Mouse (Mus musculus): ENCODE data around the gene Pgrmc2. TPM values are rescaled to one million over a fixed set of nuclear protein-coding genes. Genes with fewer than 3 reads are reported as not detected.

Gene Pgrmc2
- polyA plus RNA-seq, 1 experiment = 58.1 TPM

- H3ac ChIP-seq (ENCODE audit: control insufficient read depth, insufficient read length) = no peak overlapping the region
- TF ChIP-seq REST (IDR thresholded peaks at IDR 0.05; ENCODE audit: insufficient read depth, insufficient read length) (no peak), E2F4 (IDR thresholded peaks at IDR 0.05; ENCODE audit: insufficient read depth) (no peak), POLR2A (IDR thresholded peaks at IDR 0.05; ENCODE audit: insufficient read length, low read depth) (no peak), CEBPB (IDR thresholded peaks at IDR 0.05; ENCODE audit: insufficient read depth, poor library complexity, severe bottlenecking) (no peak), MYOD1 (IDR thresholded peaks at IDR 0.05; ENCODE audit: control insufficient read depth in 1 of 3, insufficient read length in 2 of 3, low read depth in 2 of 3) (no peak), SRF (IDR thresholded peaks at IDR 0.05; ENCODE audit: control insufficient read depth, insufficient read length, low read depth) (no peak), POLR2AphosphoS2 (IDR thresholded peaks at IDR 0.05; ENCODE audit: insufficient read length, low read depth) (no peak), MYOG (IDR thresholded peaks at IDR 0.05; ENCODE audit: control insufficient read depth in 1 of 3, insufficient read depth in 1 of 3, insufficient read length in 2 of 3, low read depth in 2 of 3) (no peak), MAX (IDR thresholded peaks at IDR 0.05; ENCODE audit: low read depth) (no peak), TCF12 (IDR thresholded peaks at IDR 0.05; ENCODE audit: insufficient read depth, poor library complexity, severe bottlenecking) (no peak)
These were observed 52.1 kb downstream of the Pgrmc2 start for GRCm38 (mm10) chr3:41030705-41031104.

GRCm38 (mm10) chr3:41021980-41022379, 60.9 kb downstream of the Pgrmc2 start:
- Histone ChIP-seq H3K4me2 (ENCODE audit: low read depth) (no peak overlapping the region), H3K36me3 (ENCODE audit: control insufficient read depth, insufficient read depth) (no peaks in the 10 kb centered on the region)
- TF ChIP-seq MYOG (IDR thresholded peaks at IDR 0.05; ENCODE audit: control insufficient read depth in 1 of 3, insufficient read depth in 1 of 3, insufficient read length in 2 of 3, low read depth in 2 of 3) = peak in 1 of 3 experiments; percentile 10
- TF ChIP-seq USF1 (IDR thresholded peaks at IDR 0.05; ENCODE audit: low read depth) = no peak
- TF ChIP-seq MAX (IDR thresholded peaks at IDR 0.05; ENCODE audit: low read depth) = no peak
- peak in 1 of 3 experiments; percentile 29 for TF ChIP-seq MYOD1 (IDR thresholded peaks at IDR 0.05; ENCODE audit: control insufficient read depth in 1 of 3, insufficient read length in 2 of 3, low read depth in 2 of 3)

More at GRCm38 (mm10) chr3:41030705-41031104, 52.1 kb downstream of the Pgrmc2 start:
- Histone ChIP-seq H3K27me3 (ENCODE audit: control insufficient read depth, insufficient read depth, insufficient read length) (no peaks in the 10 kb centered on the region), H3K4me3 (no peak overlapping the region), H3K4me2 (ENCODE audit: low read depth) (no peak overlapping the region), H3K79me2 (ENCODE audit: control insufficient read depth, insufficient read depth) (no peaks in the 10 kb centered on the region), H3K36me3 (ENCODE audit: control insufficient read depth, insufficient read depth) (no peaks in the 10 kb centered on the region)

GRCm38 (mm10) chr3:41020687-41021086, 62.2 kb downstream of the Pgrmc2 start:
- Histone ChIP-seq H3ac (ENCODE audit: control insufficient read depth, insufficient read length) (no peak overlapping the region), H3K4me3 (no peak overlapping the region), H3K27me3 (ENCODE audit: control insufficient read depth, insufficient read depth, insufficient read length) (no peaks in the 10 kb centered on the region), H3K4me2 (ENCODE audit: low read depth) (no peak overlapping the region), H3K79me2 (ENCODE audit: control insufficient read depth, insufficient read depth) (no peaks in the 10 kb centered on the region), H3K36me3 (ENCODE audit: control insufficient read depth, insufficient read depth) (no peaks in the 10 kb centered on the region)
- TF ChIP-seq CEBPB (IDR thresholded peaks at IDR 0.05; ENCODE audit: insufficient read depth, poor library complexity, severe bottlenecking) (no peak), SRF (IDR thresholded peaks at IDR 0.05; ENCODE audit: control insufficient read depth, insufficient read length, low read depth) (no peak), TCF3 (IDR thresholded peaks at IDR 0.05; ENCODE audit: insufficient read length, low read depth) (no peak)

More at GRCm38 (mm10) chr3:41021980-41022379, 60.9 kb downstream of the Pgrmc2 start:
- Histone ChIP-seq H3ac (ENCODE audit: control insufficient read depth, insufficient read length) (no peak overlapping the region), H3K79me2 (ENCODE audit: control insufficient read depth, insufficient read depth) (no peaks in the 10 kb centered on the region), H3K4me3 (no peak overlapping the region), H3K27me3 (ENCODE audit: control insufficient read depth, insufficient read depth, insufficient read length) (no peaks in the 10 kb centered on the region)

- H3K27me3 ChIP-seq (ENCODE audit: control insufficient read depth, insufficient read depth, insufficient read length) = no peaks in the 10 kb centered on the region
- H3ac ChIP-seq (ENCODE audit: control insufficient read depth, insufficient read length) = no peak overlapping the region
- H3K4me2 ChIP-seq (ENCODE audit: low read depth) = no peak overlapping the region
- TF ChIP-seq MYOD1 (IDR thresholded peaks at IDR 0.05; ENCODE audit: control insufficient read depth in 1 of 3, insufficient read length in 2 of 3, low read depth in 2 of 3) (no peak), CEBPB (IDR thresholded peaks at IDR 0.05; ENCODE audit: insufficient read depth, poor library complexity, severe bottlenecking) (no peak), POLR2A (IDR thresholded peaks at IDR 0.05; ENCODE audit: insufficient read length, low read depth) (no peak), REST (IDR thresholded peaks at IDR 0.05; ENCODE audit: insufficient read depth, insufficient read length) (no peak)
- no peaks in the 10 kb centered on the region for H3K36me3 ChIP-seq (ENCODE audit: control insufficient read depth, insufficient read depth)
- H3K4me3 ChIP-seq = no peak overlapping the region
- H3K79me2 ChIP-seq (ENCODE audit: control insufficient read depth, insufficient read depth) = no peaks in the 10 kb centered on the region
These were observed 64.7 kb downstream of the Pgrmc2 start for GRCm38 (mm10) chr3:41018022-41018608.

Other genes starting within 250 kb of the Pgrmc2 start
- gene Mfsd8, start 236.2 kb downstream of the Pgrmc2 start, polyA plus RNA-seq (2012; fragmentation: generic; extraction: Trizol) = 2.8 TPM
- gene Abhd18, start 236.1 kb downstream of the Pgrmc2 start, polyA plus RNA-seq (2012; fragmentation: generic; extraction: Trizol) = 1.6 TPM
- not detected for gene 1700034I23Rik, start 180.5 kb downstream of the Pgrmc2 start, polyA plus RNA-seq (2012; fragmentation: generic; extraction: Trizol)
- gene Larp1b, start 133.2 kb downstream of the Pgrmc2 start, polyA plus RNA-seq (2012; fragmentation: generic; extraction: Trizol) = 10.1 TPM